Mouse (Mus musculus): ENCODE data around the gene D7Ertd443e. TPM values are rescaled to one million over a fixed set of nuclear protein-coding genes. Genes with fewer than 3 reads are reported as not detected.

D7Ertd443e gene
- polyA plus RNA-seq, 1 experiment from 2014 or later, result 0.27 TPM

- Histone ChIP-seq H3K4me1 (ENCODE audit: control insufficient read depth, insufficient read depth, low read length) (peaks cover 8% of the 10 kb centered on the region; the same call in 1 of the 2 replicates), H3K9ac (ENCODE audit: low read length) (no peak overlapping the region), H3K36me3 (ENCODE audit: control insufficient read depth, insufficient read depth, low read length) (no peaks in the 10 kb centered on the region), H3K27ac (ENCODE audit: low read length) (no peak overlapping the region), H3K4me3 (replicated peaks; ENCODE audit: low read length) (no peak overlapping the region), H3K27me3 (ENCODE audit: control insufficient read depth, insufficient read depth, low read length) (peaks cover 19% of the 10 kb centered on the region; the same call in 1 of the 2 replicates), H3K9me3 (replicated peaks; ENCODE audit: control insufficient read depth, low read length) (no peaks in the 10 kb centered on the region), H3K4me2 (ENCODE audit: low read depth, low read length) (no peak overlapping the region)
- WGBS, result 82% methylated on average over 3 of the region's 3 CpGs
- no peak for ATAC-seq (ENCODE audit: insufficient read depth, low FRiP score)
These were observed 159.2 kb downstream of the D7Ertd443e start for GRCm38 (mm10) chr7:134226231-134226630.

GRCm38 (mm10) chr7:134224741-134225612 is 160.5 kb downstream of the D7Ertd443e start:
- Histone ChIP-seq H3K9me3 (replicated peaks; ENCODE audit: control insufficient read depth, low read length) (no peaks in the 10 kb centered on the region), H3K4me1 (ENCODE audit: control insufficient read depth, insufficient read depth, low read length) (peaks cover 7% of the 10 kb centered on the region; the same call in 1 of the 2 replicates), H3K9ac (ENCODE audit: low read length) (peak overlapping the region; percentile 73), H3K4me3 (replicated peaks; ENCODE audit: low read length) (peak overlapping the region; percentile 59), H3K27ac (ENCODE audit: low read length) (peak overlapping the region; percentile 54), H3K27me3 (ENCODE audit: control insufficient read depth, insufficient read depth, low read length) (peaks cover 19% of the 10 kb centered on the region; the same call in 1 of the 2 replicates), H3K4me2 (ENCODE audit: low read depth, low read length) (peak overlapping the region; percentile 86), H3K36me3 (ENCODE audit: control insufficient read depth, insufficient read depth, low read length) (no peaks in the 10 kb centered on the region)
- ATAC-seq (ENCODE audit: insufficient read depth, low FRiP score), result peak; percentile 65; the same call in 1 of the 2 replicates
- under 1% methylated on average over 87 of the region's 90 CpGs for WGBS

GRCm38 (mm10) chr7:134224421-134224740 is 161.1 kb downstream of the D7Ertd443e start:
- Histone ChIP-seq H3K9me3 (replicated peaks; ENCODE audit: control insufficient read depth, low read length) (no peaks in the 10 kb centered on the region), H3K27ac (ENCODE audit: low read length) (peak overlapping the region; percentile 54; the same call in 1 of the 2 replicates), H3K4me1 (ENCODE audit: control insufficient read depth, insufficient read depth, low read length) (0 out of 2 replicates have a peak, but pooled peaks cover 5% of the 10 kb centered on the region), H3K4me3 (replicated peaks; ENCODE audit: low read length) (peak overlapping the region; percentile 59), H3K9ac (ENCODE audit: low read length) (peak overlapping the region; percentile 73), H3K4me2 (ENCODE audit: low read depth, low read length) (peak overlapping the region; percentile 86), H3K27me3 (ENCODE audit: control insufficient read depth, insufficient read depth, low read length) (peaks cover 19% of the 10 kb centered on the region; the same call in 1 of the 2 replicates), H3K36me3 (ENCODE audit: control insufficient read depth, insufficient read depth, low read length) (no peaks in the 10 kb centered on the region)
- WGBS, result 1% methylated on average over 14 of the region's 14 CpGs
- no peak for ATAC-seq (ENCODE audit: insufficient read depth, low FRiP score)

- ATAC-seq (ENCODE audit: insufficient read depth, low FRiP score), result no peak
- Histone ChIP-seq H3K4me1 (ENCODE audit: control insufficient read depth, insufficient read depth, low read length) (0 out of 2 replicates have a peak, but pooled peaks cover 5% of the 10 kb centered on the region), H3K27ac (ENCODE audit: low read length) (no peak overlapping the region), H3K4me3 (replicated peaks; ENCODE audit: low read length) (peak overlapping the region; percentile 59), H3K27me3 (ENCODE audit: control insufficient read depth, insufficient read depth, low read length) (peaks cover 19% of the 10 kb centered on the region), H3K9ac (ENCODE audit: low read length) (no peak overlapping the region), H3K36me3 (ENCODE audit: control insufficient read depth, insufficient read depth, low read length) (no peaks in the 10 kb centered on the region), H3K9me3 (replicated peaks; ENCODE audit: control insufficient read depth, low read length) (no peaks in the 10 kb centered on the region), H3K4me2 (ENCODE audit: low read depth, low read length) (peak overlapping the region; percentile 86)
- WGBS, result 23% methylated on average over 16 of the region's 16 CpGs
These were observed 161.9 kb downstream of the D7Ertd443e start for GRCm38 (mm10) chr7:134223444-134224161.

Other genes with a start within 250 kb of the D7Ertd443e start
- 3.6 and 4.4 TPM in 2 replicates for gene Adam12, start 153.5 kb downstream of the D7Ertd443e start, polyA plus RNA-seq (2015; fragmentation: Nextera tagmentation; extraction: Ambion mirVana)